Mouse (Mus musculus) liver, adult 2 months (tissue): ENCODE results near the gene Uba1. TPM values are rescaled to one million over a fixed set of nuclear protein-coding genes. Genes with fewer than 3 reads are reported as not detected.

ENCODE experiments used
- DNase-seq: peaks from one replicate; pipeline ENCODE4 v3.0.0-alpha.2; 2011; ENCODE audit warnings: low read depth, low spot score; ENCODE audit errors: extremely low read depth
- H3K27ac ChIP-seq: fragments of 200-500 bp; replicated peaks from 2 replicates; pipeline ENCODE4 v1.5.1; 2012; ENCODE audit warnings: low read depth, mild to moderate bottlenecking, control low read depth, inconsistent platforms, low read length; ENCODE audit not compliant: insufficient read depth
- H3K27me3 ChIP-seq: fragments of 200-500 bp; 2 replicates; pipeline ENCODE4 v1.6.1; 2012; ENCODE audit warnings: mild to moderate bottlenecking, moderate library complexity, low read length, inconsistent platforms; ENCODE audit not compliant: control insufficient read depth, insufficient read depth
- H3K36me3 ChIP-seq: fragments of 200-500 bp; 2 replicates; pipeline ENCODE4 v1.6.1; 2012; ENCODE audit warnings: low read length, inconsistent platforms; ENCODE audit not compliant: control insufficient read depth, insufficient read depth
- H3K4me1 ChIP-seq: fragments of 200-500 bp; 2 replicates; pipeline ENCODE4 v1.6.1; 2011; ENCODE audit warnings: low read length; ENCODE audit not compliant: control insufficient read depth, insufficient read depth
- H3K4me3 ChIP-seq: fragments of 200-500 bp; 2 replicates; pipeline ENCODE4 v1.5.1; 2011; ENCODE audit warnings: low read depth, mild to moderate bottlenecking, control low read depth, low read length, moderate library complexity; ENCODE audit not compliant: insufficient read depth
- H3K79me2 ChIP-seq: fragments of 200-500 bp; 2 replicates; pipeline ENCODE4 v1.6.1; 2012; ENCODE audit warnings: inconsistent platforms, mild to moderate bottlenecking, low read length, moderate library complexity; ENCODE audit not compliant: control insufficient read depth, insufficient read depth
- H3K9ac ChIP-seq: fragments of 200-500 bp; 2 replicates; pipeline ENCODE4 v1.6.1; 2012; ENCODE audit warnings: low read depth, mild to moderate bottlenecking, control low read depth, inconsistent platforms, low read length
- CTCF ChIP-seq: fragments of 200-500 bp; IDR thresholded peaks from 2 replicates; pipeline ENCODE4 v1.5.1; 2011; ENCODE audit warnings: low read depth, low read length, control low read depth
- POLR2A ChIP-seq: fragments of 200-500 bp; IDR thresholded peaks from 2 replicates; pipeline ENCODE4 v1.6.1; 2011; ENCODE audit warnings: low read length, control low read depth; ENCODE audit not compliant: insufficient read depth; ENCODE audit errors: extremely low read depth
- WGBS: fragments of 180-500 bp; shearing (Covaris S2); methylation state at CpG from one replicate; pipeline ENCODE4 v1.1.7; 2018; 5-methylcytosine and 5-hydroxymethylcytosine counted together
- polyA plus RNA-seq: library from polyadenylated mRNA; depleted of rRNA; stranded (reverse); fragments of >200 nt; gene quantifications from 2 replicates; pipeline ENCODE4 v1.2.3, GENCODE M21; 2012
- total RNA-seq: library from RNA; depleted of rRNA; stranded (reverse); fragments of >200 nt; gene quantifications from 2 replicates; pipeline ENCODE4 v1.2.3, GENCODE M21; 2014

Gene Uba1
- total and polyA plus RNA-seq, 2 experiments: 69.8 to 181 TPM

DNA sequence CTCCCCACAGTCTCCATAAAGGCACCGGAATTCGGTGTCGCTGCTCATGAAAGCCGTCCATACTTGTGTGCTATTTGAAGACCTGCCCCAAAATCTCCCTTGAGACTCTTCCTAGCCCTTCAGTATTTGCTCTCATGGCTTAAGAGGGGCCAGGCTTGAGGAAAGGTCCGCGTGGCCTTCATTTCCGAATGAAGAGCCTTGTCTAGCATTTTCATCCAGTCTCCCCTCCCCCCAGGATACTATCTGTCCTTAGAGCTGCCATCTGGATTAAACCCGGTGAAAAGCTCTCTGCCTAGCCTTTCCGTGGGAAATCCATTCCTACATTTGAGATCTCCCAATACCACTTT, 5.3 kb downstream of the Uba1 start:
- no peak for TF ChIP-seq CTCF
- no peak for TF ChIP-seq POLR2A
- peaks cover 13% of the 10 kb centered on the region; the same call in 1 of the 2 replicates for H3K79me2 ChIP-seq
- peaks cover 6% of the 10 kb centered on the region; the same call in 1 of the 2 replicates for H3K4me1 ChIP-seq
- H3K27me3 ChIP-seq: no peaks in the 10 kb centered on the region
- H3K36me3 ChIP-seq: peaks cover 12% of the 10 kb centered on the region
- H3K4me3 ChIP-seq: peak overlapping the region; percentile 100
- 0% methylated on average over 9 of the region's 9 CpGs for whole genome bisulfite sequencing
- peak; percentile 21 for DNase-seq
- peak overlapping the region; percentile 99 for H3K9ac ChIP-seq
- H3K27ac ChIP-seq: peak overlapping the region; percentile 89

DNA sequence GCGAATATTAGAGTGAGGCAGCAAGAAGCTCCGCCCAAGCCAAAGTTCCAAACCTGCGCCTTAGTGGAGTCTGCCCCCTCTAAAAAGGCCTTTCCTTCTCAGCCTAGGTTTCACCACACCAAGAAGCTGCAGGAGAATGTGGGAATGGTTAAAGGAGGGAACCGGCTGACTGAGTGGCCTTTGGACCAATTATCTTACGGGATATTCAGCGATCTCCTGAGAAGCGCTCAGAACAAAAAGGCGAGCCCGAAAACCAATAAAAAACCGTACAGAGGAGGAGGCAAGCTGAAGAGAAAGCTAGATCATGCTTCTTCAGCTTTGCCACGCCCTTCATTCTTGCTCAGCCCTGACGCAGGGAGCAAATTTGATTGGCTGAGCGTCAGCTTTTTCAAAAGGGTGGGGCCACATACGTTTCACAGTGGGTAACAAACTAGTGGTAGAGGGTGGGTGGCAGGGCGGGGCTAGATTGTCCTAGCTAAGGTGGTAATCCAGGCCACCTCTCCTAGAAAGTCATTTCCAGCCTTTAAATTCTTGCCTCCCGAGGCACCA, 29.5 kb downstream of the Uba1 start, which contains the start of gene Cdk16:
TSS of gene Cdk16 (plus strand) at position 436 of the 549 bp plus-strand sequence.
- peak; percentile 89 for DNase-seq
- Histone ChIP-seq H3K36me3 (no peaks in the 10 kb centered on the region), H3K79me2 (peaks cover 12% of the 10 kb centered on the region; the same call in 1 of the 2 replicates), H3K27me3 (no peaks in the 10 kb centered on the region), H3K27ac (peak within 1 kb of the TSS; percentile 94), H3K9ac (peak within 1 kb of the TSS; percentile 92), H3K4me3 (peak within 1 kb of the TSS; percentile 83), H3K4me1 (peaks cover 3% of the 10 kb centered on the region)
- TF ChIP-seq CTCF (no peak), POLR2A (no peak)
- 0% methylated on average over 16 of the region's 16 CpGs for WGBS

DNA sequence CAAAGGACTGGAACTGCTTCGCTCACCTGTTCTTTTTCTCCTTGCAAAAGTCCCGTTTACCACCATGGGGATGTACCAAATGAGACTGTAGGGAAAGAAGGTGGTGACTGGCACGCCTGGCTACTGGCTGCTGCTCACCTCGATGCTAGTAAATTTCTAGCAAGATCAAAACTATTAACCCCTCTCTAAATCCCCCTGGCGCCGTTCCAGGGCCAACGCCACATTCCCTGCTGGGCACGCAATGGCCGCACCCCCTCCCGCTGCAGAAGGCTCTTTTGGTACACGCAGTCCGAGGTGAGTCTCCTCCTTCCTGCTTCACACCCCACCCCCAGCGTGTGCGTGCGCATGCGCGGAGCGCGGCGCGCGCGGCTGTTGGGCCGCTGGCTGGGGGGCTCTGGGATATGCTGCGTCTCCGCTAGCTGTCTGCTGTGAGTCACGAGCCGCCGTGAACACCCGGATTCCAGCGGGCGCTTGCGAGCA, 30.0 kb downstream of the Uba1 start:
- H3K4me3 ChIP-seq: peak overlapping the region; percentile 83
- peaks cover 12% of the 10 kb centered on the region; the same call in 1 of the 2 replicates for H3K79me2 ChIP-seq
- H3K9ac ChIP-seq: peak overlapping the region; percentile 92
- H3K36me3 ChIP-seq: no peaks in the 10 kb centered on the region
- no peaks in the 10 kb centered on the region for H3K27me3 ChIP-seq
- DNase-seq: peak; percentile 62
- under 1% methylated on average over 33 of the region's 33 CpGs for WGBS
- H3K27ac ChIP-seq: peak overlapping the region; percentile 94
- H3K4me1 ChIP-seq: peaks cover 3% of the 10 kb centered on the region
- TF ChIP-seq POLR2A (peak; percentile 71), CTCF (no peak)

DNA sequence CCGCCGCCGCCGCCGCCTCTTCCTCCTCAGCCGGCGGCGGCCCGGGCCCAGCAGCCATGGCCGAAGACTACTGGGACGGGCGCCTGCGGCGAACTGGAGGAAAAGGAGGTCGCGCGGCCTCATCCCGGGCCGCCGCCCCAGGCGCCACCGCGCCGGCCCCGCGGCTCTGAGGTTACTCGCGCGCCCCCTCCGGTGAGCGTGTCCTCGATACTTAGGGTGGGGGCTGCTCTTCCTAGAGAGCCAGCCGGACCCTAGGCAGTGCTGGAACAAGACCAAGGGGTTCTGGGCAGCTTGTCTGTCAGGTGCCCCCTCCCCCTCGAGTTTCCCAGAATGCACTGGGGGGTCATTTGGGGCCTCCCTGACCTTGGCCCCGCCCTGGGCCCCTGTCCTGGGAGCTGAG, 30.5 kb downstream of the Uba1 start:
- 1% methylated on average over 23 of the region's 35 CpGs for WGBS

DNA sequence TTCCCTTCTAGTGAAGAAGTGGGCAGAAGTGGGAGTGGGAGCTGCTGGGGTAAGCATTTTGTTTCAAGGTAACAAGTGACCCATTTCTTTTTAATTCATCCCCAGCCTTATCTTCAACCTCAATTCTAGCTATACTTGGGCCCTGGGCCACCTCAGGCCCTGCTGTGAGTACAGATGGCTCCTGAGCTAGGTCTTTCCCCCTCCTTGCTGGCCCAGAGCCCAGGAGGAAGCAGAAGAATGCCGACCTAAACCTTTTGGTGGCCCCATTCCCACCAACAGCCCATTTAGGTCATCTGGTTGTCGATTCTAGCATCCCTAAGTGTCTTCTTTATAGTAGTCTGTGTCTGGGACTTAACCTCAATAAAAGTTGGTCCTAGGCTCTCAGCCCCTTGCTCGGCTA, 33.4 kb downstream of the Uba1 start:
- H3K9ac ChIP-seq: no peak overlapping the region
- peaks cover 16% of the 10 kb centered on the region for H3K36me3 ChIP-seq
- DNase-seq: no peak
- TF ChIP-seq CTCF (no peak), POLR2A (no peak)
- WGBS: 62% methylated on average over 3 of the region's 3 CpGs
- H3K79me2 ChIP-seq: peaks cover 12% of the 10 kb centered on the region; the same call in 1 of the 2 replicates
- H3K4me1 ChIP-seq: peaks cover 3% of the 10 kb centered on the region
- H3K4me3 ChIP-seq: no peak overlapping the region
- no peaks in the 10 kb centered on the region for H3K27me3 ChIP-seq
- H3K27ac ChIP-seq: no peak overlapping the region

More for the DNA sequence above, 30.5 kb downstream of the Uba1 start:
- Histone ChIP-seq H3K4me1 (peaks cover 3% of the 10 kb centered on the region), H3K36me3 (peaks cover 3% of the 10 kb centered on the region), H3K9ac (peak overlapping the region; percentile 92), H3K4me3 (peak overlapping the region; percentile 83), H3K27ac (peak overlapping the region; percentile 74), H3K79me2 (peaks cover 12% of the 10 kb centered on the region; the same call in 1 of the 2 replicates), H3K27me3 (no peaks in the 10 kb centered on the region)
- DNase-seq: peak; percentile 27
- TF ChIP-seq CTCF: no peak
- no peak for TF ChIP-seq POLR2A

DNA sequence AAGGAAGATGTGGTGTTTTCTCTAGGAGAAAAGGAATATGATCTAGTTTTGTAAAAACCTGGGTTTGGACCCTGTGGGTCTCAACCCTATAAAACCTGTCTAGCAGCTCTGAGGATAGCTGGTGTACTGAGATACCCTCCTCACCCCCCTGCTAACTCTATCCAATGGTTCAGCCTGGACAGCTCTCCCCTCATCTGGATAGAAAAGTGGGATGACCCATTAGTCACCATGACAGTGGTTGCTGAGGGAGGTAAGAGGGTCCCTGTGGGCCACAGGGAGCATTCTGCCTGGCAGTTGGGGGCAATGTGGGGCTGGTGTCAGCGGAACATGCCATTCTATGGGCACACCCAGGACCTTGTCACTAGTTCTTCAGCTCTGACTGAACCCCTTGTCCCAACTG, 34.5 kb downstream of the Uba1 start:
- H3K36me3 ChIP-seq: peaks cover 23% of the 10 kb centered on the region
- no peak for TF ChIP-seq CTCF
- no peak for TF ChIP-seq POLR2A
- WGBS: 91% methylated on average over 1 of the region's 1 CpGs
- no peak overlapping the region for H3K9ac ChIP-seq
- H3K4me3 ChIP-seq: no peak overlapping the region
- no peak overlapping the region for H3K27ac ChIP-seq
- no peaks in the 10 kb centered on the region for H3K27me3 ChIP-seq
- no peak for DNase-seq
- peaks cover 3% of the 10 kb centered on the region for H3K4me1 ChIP-seq
- H3K79me2 ChIP-seq: peaks cover 12% of the 10 kb centered on the region; the same call in 1 of the 2 replicates
